25 mouse cellular contexts compared by ENCODE assay signal in genomic region chr2:116358145-116358544, GRCm38 (mm10).
"Had no signal": no experiment of that assay in that cellular context is flagged by ENCODE, and none has a peak within 500 bp of the region (broad histone marks: within the 10 kb centered on the region; RNA-seq: fewer than 3 reads in every experiment).

No protein-coding gene starts in this region.

- H3K27ac ChIP-seq: gastrocnemius, adult 2 months; heart, embryonic 10.5 days; hindbrain, embryonic 10.5 days; hindbrain, embryonic 12.5 days; hindbrain, embryonic 14.5 days; intestine, embryonic 15.5 days; kidney, embryonic 15.5 days; kidney, postnatal 0 days; limb, embryonic 10.5 days; limb, embryonic 12.5 days; liver, embryonic 13.5 days; liver, embryonic 15.5 days had no signal

- H3K4me3 ChIP-seq: gastrocnemius, adult 2 months; heart, embryonic 10.5 days; heart, embryonic 12.5 days; hindbrain, embryonic 10.5 days; hindbrain, embryonic 12.5 days; intestine, embryonic 15.5 days; kidney, embryonic 15.5 days; limb, embryonic 10.5 days; limb, embryonic 12.5 days; liver, embryonic 13.5 days; liver, embryonic 15.5 days had no signal

- H3K4me1 ChIP-seq: heart, embryonic 10.5 days; heart, embryonic 12.5 days; hindbrain, embryonic 10.5 days; hindbrain, embryonic 12.5 days; intestine, embryonic 15.5 days; kidney, embryonic 15.5 days; limb, embryonic 10.5 days; limb, embryonic 12.5 days; liver, embryonic 13.5 days; liver, embryonic 15.5 days had no signal

- DNase-seq: gastrocnemius, adult 2 months; gastrocnemius, postnatal 10 days; gastrocnemius, postnatal 25 days; heart, adult 18-20 months; heart, postnatal 10 days; heart, postnatal 4 days; kidney, adult 2 months; kidney, adult 9 months; kidney, postnatal 14 days; kidney, postnatal 36 days; layer of hippocampus, adult 9-11 months; layer of hippocampus, postnatal 36 days; liver; liver, embryonic 13.5 days had no signal

- H3K9me3 ChIP-seq: heart, embryonic 10.5 days; heart, embryonic 12.5 days; hindbrain, embryonic 10.5 days; hindbrain, embryonic 12.5 days; intestine, embryonic 15.5 days; kidney, embryonic 15.5 days; limb, embryonic 10.5 days; limb, embryonic 12.5 days; liver, embryonic 13.5 days; liver, embryonic 15.5 days had no signal

- H3K36me3 ChIP-seq: heart, embryonic 10.5 days; heart, embryonic 12.5 days; hindbrain, embryonic 10.5 days; hindbrain, embryonic 12.5 days; intestine, embryonic 15.5 days; kidney, embryonic 15.5 days; limb, embryonic 10.5 days; limb, embryonic 12.5 days; liver, embryonic 13.5 days; liver, embryonic 15.5 days had no signal

- H3K9ac ChIP-seq: heart, embryonic 12.5 days; hindbrain, embryonic 12.5 days; hindbrain, embryonic 14.5 days; intestine, embryonic 15.5 days; kidney, embryonic 15.5 days; limb, embryonic 12.5 days; liver, embryonic 13.5 days; liver, embryonic 15.5 days had no signal
